Mouse (Mus musculus) kidney, embryonic 15.5 days (tissue): ENCODE results near the gene Atad5. TPM values are rescaled to one million over a fixed set of nuclear protein-coding genes. Genes with fewer than 3 reads are reported as not detected.

Experiments
- ATAC-seq: fragments of 200-750 bp; cut with Nextera tagmentation; replicated peaks from 2 replicates; pipeline ENCODE4 v1.8.0; 2017; ENCODE audit warnings: moderate TSS enrichment; ENCODE audit not compliant: low FRiP score
- H3K27ac ChIP-seq: fragments of 300-500 bp; sonication (generic); 2 replicates; pipeline ENCODE4 v1.5.1; 2015; ENCODE audit warnings: mild to moderate bottlenecking, inconsistent platforms
- H3K27me3 ChIP-seq: fragments of 300-500 bp; sonication (generic); 2 replicates; pipeline ENCODE4 v1.6.1; 2015; ENCODE audit warnings: inconsistent platforms
- H3K36me3 ChIP-seq: fragments of 300-500 bp; sonication (generic); 2 replicates; pipeline ENCODE4 v1.6.1; 2015; ENCODE audit warnings: inconsistent platforms
- H3K4me1 ChIP-seq: fragments of 300-500 bp; sonication (generic); 2 replicates; pipeline ENCODE4 v1.6.1; 2015; ENCODE audit warnings: inconsistent platforms
- H3K4me2 ChIP-seq: fragments of 300-500 bp; sonication (generic); 2 replicates; pipeline ENCODE4 v1.6.1; 2015; ENCODE audit warnings: moderate library complexity, mild to moderate bottlenecking, inconsistent platforms
- H3K4me3 ChIP-seq: fragments of 300-500 bp; sonication (generic); replicated peaks from 2 replicates; pipeline ENCODE4 v1.5.1; 2015; ENCODE audit warnings: mild to moderate bottlenecking, inconsistent platforms
- H3K9ac ChIP-seq: fragments of 300-500 bp; sonication (generic); 2 replicates; pipeline ENCODE4 v1.6.1; 2015; ENCODE audit warnings: mild to moderate bottlenecking, inconsistent platforms
- H3K9me3 ChIP-seq: fragments of 300-500 bp; sonication (generic); replicated peaks from 2 replicates; pipeline ENCODE4 v1.6.1; 2016; ENCODE audit warnings: inconsistent platforms
- WGBS: fragments of 180-500 bp; shearing (Covaris S2); methylation state at CpG from one replicate; pipeline ENCODE4 v1.1.7; 2015; ENCODE audit warnings: mixed read lengths; 5-methylcytosine and 5-hydroxymethylcytosine counted together
- polyA plus RNA-seq: library from polyadenylated mRNA; unstranded; fragments of >200 nt; fragmentation: Nextera tagmentation; extraction: Ambion mirVana; gene quantifications from 2 replicates; pipeline ENCODE4 v1.2.1, GENCODE M21; 2015

The Atad5 gene
- polyA plus RNA-seq, 1 experiment from 2014 or later, result 11.9 TPM

DNA sequence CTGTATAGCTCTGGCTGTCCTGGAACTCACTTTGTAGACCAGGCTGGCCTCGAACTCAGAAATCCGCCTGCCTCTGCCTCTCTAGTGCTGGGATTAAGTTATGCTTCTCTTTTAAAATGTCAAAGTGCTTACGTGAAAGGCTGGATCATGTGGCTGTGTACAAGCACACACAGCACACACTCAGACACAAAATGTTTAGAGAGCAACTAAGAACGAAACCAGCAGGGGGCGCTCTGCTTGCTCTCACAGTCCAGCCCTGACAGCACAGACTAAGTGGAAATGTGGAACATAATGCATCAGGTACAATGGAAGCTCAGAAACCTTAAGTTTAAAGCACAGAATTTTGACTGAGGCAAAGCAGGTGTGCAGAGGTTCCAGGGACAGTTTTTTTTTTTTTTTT is 2.4 kb upstream of the Atad5 start:
- Histone ChIP-seq H3K4me2 (no peak overlapping the region), H3K27me3 (no peaks in the 10 kb centered on the region), H3K9ac (no peak overlapping the region), H3K9me3 (no peaks in the 10 kb centered on the region), H3K27ac (no peak overlapping the region), H3K36me3 (no peaks in the 10 kb centered on the region), H3K4me3 (no peak overlapping the region), H3K4me1 (peaks cover 6% of the 10 kb centered on the region; the same call in 1 of the 2 replicates)
- 0 out of 2 replicates have a peak, but pooled peaks have one; percentile 38 for ATAC-seq
- 14% methylated on average over 5 of the region's 5 CpGs for WGBS

DNA sequence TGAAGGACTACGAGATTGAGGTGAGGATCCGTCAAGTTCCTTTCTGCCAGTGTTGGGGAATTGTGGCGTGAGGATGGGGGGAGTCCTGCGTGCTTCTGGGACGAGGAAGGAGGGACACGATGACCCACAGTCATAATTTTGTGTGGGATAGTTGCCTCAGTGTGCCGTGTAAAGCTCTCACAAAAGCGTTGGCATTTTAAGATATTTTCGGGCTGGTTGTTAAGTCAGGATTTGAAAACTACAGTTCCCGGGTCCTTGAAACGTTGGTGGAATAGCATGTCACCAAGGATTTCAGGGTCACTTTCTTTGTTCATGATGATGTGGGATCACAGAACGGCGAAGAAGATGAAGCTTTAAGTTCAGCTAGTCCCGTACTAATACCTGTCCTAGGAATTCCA is 616 bp downstream of the Atad5 start:
- Histone ChIP-seq H3K4me2 (peak overlapping the region; percentile 71), H3K36me3 (peaks cover 8% of the 10 kb centered on the region), H3K27ac (peak overlapping the region; percentile 73; the same call in 1 of the 2 replicates), H3K4me1 (peaks cover 5% of the 10 kb centered on the region; the same call in 1 of the 2 replicates), H3K4me3 (peak overlapping the region; percentile 79), H3K9ac (peak overlapping the region; percentile 88), H3K9me3 (no peaks in the 10 kb centered on the region), H3K27me3 (no peaks in the 10 kb centered on the region)
- under 1% methylated on average over 14 of the region's 14 CpGs for WGBS
- ATAC-seq, result no peak

DNA sequence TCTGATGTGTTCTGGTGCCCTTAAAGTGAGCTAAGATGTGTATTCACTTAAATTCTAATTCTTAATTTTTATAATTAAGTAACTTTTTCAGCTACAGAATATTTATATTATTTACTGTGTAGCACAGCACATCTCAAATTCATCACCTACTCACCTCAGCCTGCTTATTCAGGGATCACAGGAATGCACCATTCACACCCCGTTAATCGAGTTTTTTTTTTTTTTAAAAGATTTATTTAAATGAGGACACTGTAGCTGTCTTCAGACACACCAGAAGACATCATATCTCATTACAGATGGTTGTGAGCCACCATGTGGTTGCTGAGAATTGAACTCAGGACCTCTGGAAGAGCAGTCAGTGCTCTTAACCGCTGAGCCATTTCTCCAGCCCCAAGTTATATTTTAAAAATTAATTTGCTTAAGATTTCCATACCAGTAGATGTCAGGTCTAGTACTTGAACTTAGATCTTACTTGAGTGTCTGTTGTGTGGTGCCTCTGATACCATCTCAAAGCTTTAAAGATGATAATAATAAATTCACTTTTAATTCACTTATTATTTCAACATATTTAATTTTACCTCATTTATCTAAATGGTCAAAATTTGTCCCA is 1.5 kb downstream of the Atad5 start:
- Histone ChIP-seq H3K27me3 (no peaks in the 10 kb centered on the region), H3K27ac (no peak overlapping the region), H3K9ac (0 out of 2 replicates have a peak overlapping the region, but pooled peaks have one; percentile 88), H3K9me3 (no peaks in the 10 kb centered on the region), H3K36me3 (peaks cover 17% of the 10 kb centered on the region), H3K4me3 (peak overlapping the region; percentile 79), H3K4me2 (peak overlapping the region; percentile 71), H3K4me1 (peaks cover 5% of the 10 kb centered on the region; the same call in 1 of the 2 replicates)
- no peak for ATAC-seq
- 46% methylated on average over 3 of the region's 3 CpGs for WGBS

DNA sequence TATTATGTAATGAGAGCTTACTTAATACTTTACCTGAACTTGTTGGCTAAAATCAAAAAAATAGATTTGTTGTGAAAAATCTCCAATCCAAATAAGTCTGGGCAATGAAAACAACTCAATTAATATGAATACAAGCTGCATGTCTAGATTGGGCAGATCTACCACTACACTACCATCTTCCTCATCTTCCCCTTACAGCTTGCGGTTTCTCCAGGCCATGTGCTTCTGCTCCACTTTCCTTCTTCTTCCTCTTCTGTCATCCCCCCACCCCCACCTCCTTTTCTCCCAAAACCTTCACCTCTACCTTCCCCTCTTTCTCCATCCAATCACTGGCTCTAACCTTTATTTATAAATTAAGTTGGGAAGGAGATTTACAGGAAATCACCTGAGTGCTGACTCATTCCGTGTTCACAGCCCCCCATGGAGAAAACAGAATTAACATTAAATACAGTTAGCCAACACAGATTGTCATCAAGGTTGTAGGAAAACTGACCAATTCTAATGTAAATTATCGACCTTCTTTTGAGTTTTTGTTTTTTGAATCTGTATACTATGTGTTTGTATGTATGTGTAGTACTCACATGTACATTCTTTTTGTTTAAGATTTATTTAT is 9.3 kb downstream of the Atad5 start:
- ATAC-seq, result no peak
- H3K27ac ChIP-seq, result no peak overlapping the region
- H3K9me3 ChIP-seq, result no peaks in the 10 kb centered on the region
- peaks cover 78% of the 10 kb centered on the region for H3K36me3 ChIP-seq
- no peaks in the 10 kb centered on the region for H3K4me1 ChIP-seq
- no peak overlapping the region for H3K9ac ChIP-seq
- 92% methylated on average over 3 of the region's 3 CpGs for WGBS
- H3K4me2 ChIP-seq, result no peak overlapping the region
- H3K27me3 ChIP-seq, result no peaks in the 10 kb centered on the region
- H3K4me3 ChIP-seq, result no peak overlapping the region

DNA sequence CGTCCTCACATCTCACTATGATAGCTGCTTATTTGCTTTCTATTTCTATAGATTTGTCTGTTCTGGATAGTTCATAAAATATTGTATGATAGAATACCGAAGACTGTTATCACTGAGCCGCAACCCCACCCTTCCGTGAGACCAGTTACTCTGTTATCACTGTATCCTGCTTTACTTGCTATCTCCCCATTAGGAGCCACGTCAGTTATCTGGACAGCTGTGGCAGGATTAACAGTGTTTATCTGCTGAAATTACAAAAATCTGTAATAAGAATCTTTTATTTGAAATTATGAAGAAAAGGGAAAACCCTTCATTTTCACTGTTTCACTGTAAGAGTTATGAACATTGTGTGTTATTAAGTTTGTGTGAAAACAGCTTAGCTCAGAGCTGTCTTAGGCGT is 12.1 kb downstream of the Atad5 start:
- Histone ChIP-seq H3K4me2 (no peak overlapping the region), H3K27me3 (no peaks in the 10 kb centered on the region), H3K27ac (no peak overlapping the region), H3K36me3 (peaks cover 81% of the 10 kb centered on the region), H3K9me3 (no peaks in the 10 kb centered on the region), H3K4me1 (no peaks in the 10 kb centered on the region), H3K9ac (no peak overlapping the region), H3K4me3 (no peak overlapping the region)
- no peak for ATAC-seq
- 90% methylated on average over 6 of the region's 6 CpGs for WGBS

DNA sequence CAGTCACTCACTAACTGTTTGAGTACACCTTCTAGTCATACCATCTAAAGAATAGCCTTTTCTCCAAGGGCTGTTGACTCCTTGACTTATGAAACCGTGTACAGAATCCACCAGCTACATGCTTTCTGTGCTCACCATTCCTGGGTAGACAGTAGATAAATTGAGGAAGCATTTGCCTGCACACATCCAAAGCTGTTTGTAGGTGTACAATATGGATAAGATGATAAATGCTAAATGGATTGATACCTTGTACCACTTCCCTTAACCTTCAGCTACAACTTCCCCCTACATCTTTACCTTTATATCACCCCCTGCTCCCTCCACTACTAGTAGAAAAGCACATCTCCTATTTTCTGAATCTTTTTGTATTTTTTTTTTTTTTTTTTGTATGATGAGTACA is 15.2 kb downstream of the Atad5 start:
- no peak overlapping the region for H3K4me2 ChIP-seq
- WGBS, result 94% methylated on average over 1 of the region's 1 CpGs
- H3K9ac ChIP-seq, result no peak overlapping the region
- no peaks in the 10 kb centered on the region for H3K27me3 ChIP-seq
- H3K4me1 ChIP-seq, result no peaks in the 10 kb centered on the region
- no peak overlapping the region for H3K27ac ChIP-seq
- H3K4me3 ChIP-seq, result no peak overlapping the region
- no peaks in the 10 kb centered on the region for H3K9me3 ChIP-seq
- peaks cover 85% of the 10 kb centered on the region for H3K36me3 ChIP-seq
- no peak for ATAC-seq

DNA sequence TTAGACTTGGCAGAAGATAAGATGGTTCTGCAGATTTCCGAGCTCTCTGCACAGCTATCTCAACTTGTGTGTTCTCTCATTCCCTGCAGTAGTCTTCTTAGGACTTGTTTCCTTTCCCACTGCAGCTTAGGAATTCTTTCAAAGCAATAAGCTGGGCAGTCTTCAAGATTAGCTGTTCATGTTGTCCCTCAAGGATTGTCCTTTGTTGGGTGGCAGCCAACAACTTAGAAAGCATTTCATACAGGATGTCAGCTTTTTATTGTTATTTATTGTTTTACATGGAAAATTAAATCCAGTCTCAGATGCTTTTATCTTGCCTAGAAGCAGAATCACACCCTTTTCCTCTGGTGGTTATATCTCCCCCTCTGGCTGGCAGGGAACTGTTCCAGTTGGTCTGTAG is 27.2 kb downstream of the Atad5 start:
- ATAC-seq, result no peak
- Histone ChIP-seq H3K9me3 (no peaks in the 10 kb centered on the region), H3K9ac (no peak overlapping the region), H3K27ac (no peak overlapping the region), H3K27me3 (no peaks in the 10 kb centered on the region), H3K36me3 (peaks cover 84% of the 10 kb centered on the region), H3K4me2 (no peak overlapping the region), H3K4me1 (no peaks in the 10 kb centered on the region), H3K4me3 (no peak overlapping the region)
- WGBS, result 85% methylated on average over 1 of the region's 1 CpGs

DNA sequence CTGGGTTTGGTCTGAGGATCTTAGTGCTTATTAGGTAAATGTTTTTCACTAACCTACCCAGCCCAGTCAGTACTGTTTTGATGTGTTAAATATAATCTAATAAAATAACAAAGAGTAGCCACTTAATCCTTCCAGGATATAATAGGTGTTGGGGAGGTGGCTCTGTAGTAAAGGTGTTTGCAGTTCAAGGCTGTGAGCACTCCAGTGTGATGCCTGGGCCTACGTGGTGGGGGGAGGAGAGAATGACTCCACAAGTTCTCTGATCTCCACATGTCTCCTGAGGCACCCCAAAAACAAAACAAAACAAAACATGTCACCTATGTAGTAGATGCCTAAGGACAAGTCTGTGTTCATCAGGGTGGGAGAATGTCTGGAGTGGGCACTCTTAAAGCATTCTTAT is 42.9 kb downstream of the Atad5 start:
- no peaks in the 10 kb centered on the region for H3K4me1 ChIP-seq
- no peaks in the 10 kb centered on the region for H3K9me3 ChIP-seq
- H3K27ac ChIP-seq, result no peak overlapping the region
- no peak overlapping the region for H3K4me2 ChIP-seq
- no peaks in the 10 kb centered on the region for H3K27me3 ChIP-seq
- H3K4me3 ChIP-seq, result no peak overlapping the region
- peaks cover 84% of the 10 kb centered on the region for H3K36me3 ChIP-seq
- no peak overlapping the region for H3K9ac ChIP-seq
- no peak for ATAC-seq
- whole genome bisulfite sequencing, result 65% methylated on average over 1 of the region's 1 CpGs

DNA sequence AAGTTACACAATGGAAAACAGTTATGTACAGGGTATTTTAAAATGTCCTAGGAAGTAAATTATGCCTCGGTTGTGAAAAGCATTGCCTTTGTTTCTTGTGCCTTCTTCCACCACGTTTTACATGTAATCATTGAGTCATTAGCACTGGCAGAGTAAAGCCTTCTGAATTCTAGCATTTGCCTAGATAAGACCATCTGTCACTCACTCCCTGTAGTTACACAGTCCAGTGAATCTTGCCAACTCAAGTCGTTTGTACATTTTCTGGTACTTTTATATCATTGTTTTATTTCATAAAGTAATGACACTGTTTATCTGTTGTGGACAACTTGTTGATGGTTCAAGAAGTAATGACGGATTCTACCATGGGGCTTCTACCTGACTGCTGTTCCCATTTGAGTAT is 45.5 kb downstream of the Atad5 start:
- 83% methylated on average over 4 of the region's 4 CpGs for WGBS
- no peak for ATAC-seq

DNA sequence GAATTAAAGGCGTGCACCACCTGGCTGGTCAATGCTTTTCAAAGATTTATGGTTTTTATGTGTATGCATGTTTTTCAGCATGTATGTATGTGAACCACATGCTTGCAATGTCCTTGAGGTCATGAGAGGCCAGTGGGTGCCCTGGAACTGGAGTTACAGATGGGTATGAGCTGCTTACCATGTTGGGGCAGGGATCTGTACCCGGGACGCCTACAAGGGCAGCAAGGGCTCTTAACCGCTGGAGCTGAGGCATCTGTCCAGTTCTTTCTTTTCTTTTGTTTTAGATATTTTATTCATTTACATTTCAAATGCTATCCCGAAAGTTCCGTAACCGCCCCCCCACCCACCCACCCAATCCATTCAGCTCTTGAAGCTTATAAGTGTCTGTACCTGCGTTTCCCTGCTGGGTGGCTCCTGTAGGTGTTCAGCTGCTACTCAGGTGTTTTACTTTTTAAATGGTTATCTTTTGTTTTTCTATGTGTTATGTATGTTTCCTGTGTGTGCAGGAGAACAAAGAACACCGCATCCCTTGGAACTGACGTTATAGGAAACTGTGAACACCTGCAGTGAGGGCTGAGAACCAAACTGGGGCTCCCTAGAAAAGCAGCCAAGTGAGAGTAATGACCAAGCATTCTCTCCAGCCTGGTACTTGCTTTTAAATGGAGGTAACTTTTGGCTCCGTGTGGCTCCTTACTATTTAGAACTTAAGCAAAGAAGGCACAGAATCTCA is 46.9 kb downstream of the Atad5 start:
- Histone ChIP-seq H3K4me2 (no peak overlapping the region), H3K4me1 (peaks cover 3% of the 10 kb centered on the region; the same call in 1 of the 2 replicates), H3K9ac (no peak overlapping the region), H3K36me3 (peaks cover 77% of the 10 kb centered on the region), H3K27me3 (no peaks in the 10 kb centered on the region), H3K4me3 (no peak overlapping the region), H3K9me3 (no peaks in the 10 kb centered on the region), H3K27ac (no peak overlapping the region)
- WGBS, result 92% methylated on average over 11 of the region's 11 CpGs
- no peak for ATAC-seq

More for the DNA sequence above, 45.5 kb downstream of the Atad5 start:
- Histone ChIP-seq H3K4me3 (no peak overlapping the region), H3K27ac (no peak overlapping the region), H3K4me2 (no peak overlapping the region), H3K27me3 (no peaks in the 10 kb centered on the region), H3K36me3 (peaks cover 82% of the 10 kb centered on the region), H3K9me3 (no peaks in the 10 kb centered on the region), H3K4me1 (no peaks in the 10 kb centered on the region), H3K9ac (no peak overlapping the region)

DNA sequence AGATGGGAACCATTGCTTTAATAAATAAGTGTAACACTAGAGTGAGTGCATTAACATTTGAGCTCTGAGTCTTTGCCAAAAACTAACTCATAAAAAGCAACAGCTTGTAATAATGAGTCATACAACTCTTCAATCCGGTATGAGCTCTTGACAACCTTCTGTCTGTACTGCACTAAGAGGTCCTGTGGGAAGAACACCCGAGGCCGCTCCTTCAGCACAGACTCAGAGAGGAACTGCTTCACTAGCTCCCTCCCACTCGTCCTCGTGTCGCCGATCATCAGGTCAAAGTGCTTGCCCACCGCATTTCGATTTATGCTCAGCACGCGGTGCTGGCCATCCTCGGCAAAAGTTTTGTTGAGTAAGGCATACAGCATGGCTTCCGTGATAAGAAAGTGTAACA is 47.6 kb downstream of the Atad5 start:
- no peaks in the 10 kb centered on the region for H3K27me3 ChIP-seq
- no peaks in the 10 kb centered on the region for H3K9me3 ChIP-seq
- 87% methylated on average over 13 of the region's 13 CpGs for WGBS
- peaks cover 4% of the 10 kb centered on the region; the same call in 1 of the 2 replicates for H3K4me1 ChIP-seq
- no peak overlapping the region for H3K27ac ChIP-seq
- no peak for ATAC-seq
- H3K4me2 ChIP-seq, result no peak overlapping the region
- no peak overlapping the region for H3K9ac ChIP-seq
- H3K36me3 ChIP-seq, result peaks cover 72% of the 10 kb centered on the region
- no peak overlapping the region for H3K4me3 ChIP-seq

DNA sequence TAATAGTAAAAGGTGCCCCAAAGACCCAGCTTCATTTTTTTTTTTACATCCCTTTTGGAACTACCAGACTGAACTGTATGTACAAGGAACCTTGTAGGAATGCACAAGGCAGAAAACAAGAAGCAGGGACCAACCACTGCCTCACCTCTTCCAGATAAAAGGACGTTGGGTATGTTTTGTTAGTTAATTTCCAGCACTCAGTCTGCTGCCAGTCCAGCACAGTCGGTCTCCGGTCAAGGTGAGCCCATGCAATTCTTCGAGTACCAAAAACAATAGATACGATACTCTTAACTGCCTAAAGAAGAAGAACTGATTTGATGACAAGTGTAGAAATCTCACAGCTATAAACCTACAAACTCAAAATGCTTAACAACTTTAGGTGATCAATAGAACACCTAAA is 48.6 kb downstream of the Atad5 start:
- Histone ChIP-seq H3K27me3 (no peaks in the 10 kb centered on the region), H3K4me1 (peaks cover 8% of the 10 kb centered on the region), H3K9ac (no peak overlapping the region), H3K9me3 (no peaks in the 10 kb centered on the region), H3K4me2 (no peak overlapping the region), H3K27ac (no peak overlapping the region), H3K4me3 (no peak overlapping the region), H3K36me3 (peaks cover 62% of the 10 kb centered on the region)
- no peak for ATAC-seq
- WGBS, result 86% methylated on average over 5 of the region's 5 CpGs
